Mouse (Mus musculus) hindbrain, embryonic 16.5 days (tissue): ENCODE data around the gene Mgat4b. TPM values are rescaled to one million over a fixed set of nuclear protein-coding genes. Genes with fewer than 3 reads are reported as not detected.

ENCODE experiments used
- ATAC-seq: fragments of 200-750 bp; cut with Nextera tagmentation; 2 replicates; pipeline ENCODE4 v1.8.0; 2017; ENCODE audit warnings: moderate TSS enrichment, moderate library complexity
- H3K27ac ChIP-seq: fragments of 300-500 bp; sonication (generic); 2 replicates; pipeline ENCODE4 v1.5.1; 2014; ENCODE audit warnings: low read depth, mild to moderate bottlenecking, control low read depth, low read length, moderate library complexity
- H3K27me3 ChIP-seq: fragments of 300-500 bp; sonication (generic); replicated peaks from 2 replicates; pipeline ENCODE4 v1.6.1; 2014; ENCODE audit warnings: low read length; ENCODE audit not compliant: control insufficient read depth, insufficient read depth
- H3K36me3 ChIP-seq: fragments of 300-500 bp; sonication (generic); 2 replicates; pipeline ENCODE4 v1.6.1; 2014; ENCODE audit warnings: mild to moderate bottlenecking, low read length, moderate library complexity, mixed read lengths; ENCODE audit not compliant: control insufficient read depth, insufficient read depth
- H3K4me1 ChIP-seq: fragments of 300-500 bp; sonication (generic); 2 replicates; pipeline ENCODE4 v1.6.1; 2014; ENCODE audit warnings: low read depth, low read length; ENCODE audit not compliant: control insufficient read depth, insufficient read depth
- H3K4me2 ChIP-seq: fragments of 300-500 bp; sonication (generic); 2 replicates; pipeline ENCODE4 v1.6.1; 2014; ENCODE audit warnings: mild to moderate bottlenecking, low read length, control low read depth, moderate library complexity
- H3K4me3 ChIP-seq: fragments of 300-500 bp; sonication (generic); 2 replicates; pipeline ENCODE4 v1.5.1; 2014; ENCODE audit warnings: mild to moderate bottlenecking, low read length, control low read depth, moderate library complexity
- H3K9ac ChIP-seq: fragments of 300-500 bp; sonication (generic); 2 replicates; pipeline ENCODE4 v1.6.1; 2014; ENCODE audit warnings: low read depth, mild to moderate bottlenecking, control low read depth, low read length, moderate library complexity
- H3K9me3 ChIP-seq: fragments of 300-500 bp; sonication (generic); 2 replicates; pipeline ENCODE4 v1.6.1; 2014; ENCODE audit warnings: mild to moderate bottlenecking, low read length, moderate library complexity; ENCODE audit not compliant: control insufficient read depth
- WGBS: fragments of 180-500 bp; shearing (Covaris S2); extraction: QIAGEN DNeasy Blood & Tissue Kit; methylation state at CpG from one replicate; pipeline ENCODE4 v1.1.7; 2014; 5-methylcytosine and 5-hydroxymethylcytosine counted together
- polyA plus RNA-seq: library from polyadenylated mRNA; unstranded; fragments of >200 nt; fragmentation: Nextera tagmentation; extraction: Ambion mirVana; gene quantifications from 2 replicates; pipeline ENCODE4 v1.2.1, GENCODE M21; 2015

Mgat4b gene
- polyA plus RNA-seq, 1 experiment from 2014 or later: 15.6 TPM

- no peaks in the 10 kb centered on the region for H3K9me3 ChIP-seq
- no peak overlapping the region for H3K4me3 ChIP-seq
- H3K4me1 ChIP-seq: peaks cover under 1% of the 10 kb centered on the region
- no peak overlapping the region for H3K4me2 ChIP-seq
- H3K27ac ChIP-seq: no peak overlapping the region
- no peaks in the 10 kb centered on the region for H3K27me3 ChIP-seq
- 0 out of 2 replicates have a peak overlapping the region, but pooled peaks have one; percentile 2 for H3K9ac ChIP-seq
- 53% methylated on average over 4 of the region's 4 CpGs for whole genome bisulfite sequencing
- H3K36me3 ChIP-seq: no peaks in the 10 kb centered on the region
- ATAC-seq: peak; percentile 12; the same call in 1 of the 2 replicates
Measured at GRCm38 (mm10) chr11:50217811-50218210, 7.1 kb downstream of the Mgat4b start.

- ATAC-seq: no peak
- no peak overlapping the region for H3K4me2 ChIP-seq
- no peaks in the 10 kb centered on the region for H3K36me3 ChIP-seq
- peaks cover 12% of the 10 kb centered on the region for H3K4me1 ChIP-seq
- no peak overlapping the region for H3K27ac ChIP-seq
- 50% methylated on average over 2 of the region's 2 CpGs for WGBS
- H3K9me3 ChIP-seq: no peaks in the 10 kb centered on the region
- H3K9ac ChIP-seq: no peak overlapping the region
- H3K4me3 ChIP-seq: no peak overlapping the region
- no peaks in the 10 kb centered on the region for H3K27me3 ChIP-seq
Measured at GRCm38 (mm10) chr11:50219833-50220232, 9.1 kb downstream of the Mgat4b start.

DNA sequence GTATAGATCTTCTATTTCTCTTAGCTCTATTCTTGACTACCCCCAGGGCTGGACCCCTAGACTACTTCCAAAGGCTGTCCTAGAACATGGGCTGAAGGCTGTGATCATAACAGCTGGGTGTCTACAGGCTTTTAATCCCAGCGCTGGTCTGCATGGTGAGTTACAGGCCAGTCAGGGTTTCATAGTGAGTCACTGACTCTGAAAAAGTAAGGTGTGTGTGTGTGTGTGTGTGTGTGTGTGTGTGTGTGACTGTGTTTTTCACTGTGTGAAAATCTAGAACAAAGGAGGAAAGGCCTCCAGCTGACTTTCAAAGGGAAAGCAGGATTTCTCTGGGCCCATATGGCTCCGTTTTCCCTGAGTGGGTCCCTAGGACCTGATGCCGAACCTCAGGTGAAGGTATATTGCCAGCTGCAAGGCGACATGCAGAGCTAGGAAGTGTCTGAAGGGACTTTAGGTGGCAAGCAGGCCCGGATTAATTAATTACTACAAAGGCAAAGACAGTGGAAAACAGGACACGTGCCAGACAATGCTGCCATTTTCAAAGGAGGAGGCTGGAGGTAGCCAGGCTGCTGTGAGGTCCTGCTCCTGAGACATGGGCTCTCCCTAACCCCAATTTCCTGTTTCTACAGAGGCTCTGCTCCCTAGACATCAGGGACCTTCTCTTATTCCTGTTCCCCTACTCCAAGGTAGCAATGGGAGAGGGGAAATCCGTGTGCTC, 12.0 kb downstream of the Mgat4b start:
- Histone ChIP-seq H3K4me1 (peaks cover 30% of the 10 kb centered on the region), H3K27me3 (no peaks in the 10 kb centered on the region), H3K4me2 (peak overlapping the region; percentile 93), H3K9me3 (no peaks in the 10 kb centered on the region), H3K4me3 (no peak overlapping the region), H3K9ac (peak overlapping the region; percentile 17; the same call in 1 of the 2 replicates), H3K36me3 (no peaks in the 10 kb centered on the region), H3K27ac (no peak overlapping the region; the same call in 1 of the 2 replicates)
- ATAC-seq: no peak
- 35% methylated on average over 7 of the region's 7 CpGs for WGBS

GRCm38 (mm10) chr11:50223783-50224662, 13.3 kb downstream of the Mgat4b start:
- Histone ChIP-seq H3K4me1 (peaks cover 41% of the 10 kb centered on the region), H3K27me3 (no peaks in the 10 kb centered on the region), H3K36me3 (no peaks in the 10 kb centered on the region), H3K4me2 (peak overlapping the region; percentile 93), H3K9me3 (no peaks in the 10 kb centered on the region), H3K27ac (peak overlapping the region; percentile 94), H3K9ac (peak overlapping the region; percentile 98), H3K4me3 (peak overlapping the region; percentile 91)
- WGBS: 3% methylated on average over 17 of the region's 17 CpGs
- ATAC-seq: peak; percentile 16

GRCm38 (mm10) chr11:50224671-50225530, 14.2 kb downstream of the Mgat4b start:
- H3K27ac ChIP-seq: peak overlapping the region; percentile 94
- under 1% methylated on average over 64 of the region's 70 CpGs for WGBS
- no peaks in the 10 kb centered on the region for H3K9me3 ChIP-seq
- H3K4me3 ChIP-seq: peak overlapping the region; percentile 91
- H3K36me3 ChIP-seq: no peaks in the 10 kb centered on the region
- ATAC-seq: peak; percentile 80
- peaks cover 48% of the 10 kb centered on the region for H3K4me1 ChIP-seq
- peak overlapping the region; percentile 98 for H3K9ac ChIP-seq
- no peaks in the 10 kb centered on the region for H3K27me3 ChIP-seq
- H3K4me2 ChIP-seq: peak overlapping the region; percentile 93

GRCm38 (mm10) chr11:50225611-50226378, 15.1 kb downstream of the Mgat4b start:
- no peaks in the 10 kb centered on the region for H3K27me3 ChIP-seq
- peak overlapping the region; percentile 93 for H3K4me2 ChIP-seq
- H3K4me3 ChIP-seq: peak overlapping the region; percentile 91
- H3K36me3 ChIP-seq: 0 out of 2 replicates have a peak, but pooled peaks cover 1% of the 10 kb centered on the region
- ATAC-seq: peak; percentile 32
- no peaks in the 10 kb centered on the region for H3K9me3 ChIP-seq
- peak overlapping the region; percentile 98 for H3K9ac ChIP-seq
- peaks cover 49% of the 10 kb centered on the region for H3K4me1 ChIP-seq
- peak overlapping the region; percentile 94 for H3K27ac ChIP-seq
- 5% methylated on average over 27 of the region's 34 CpGs for WGBS

DNA sequence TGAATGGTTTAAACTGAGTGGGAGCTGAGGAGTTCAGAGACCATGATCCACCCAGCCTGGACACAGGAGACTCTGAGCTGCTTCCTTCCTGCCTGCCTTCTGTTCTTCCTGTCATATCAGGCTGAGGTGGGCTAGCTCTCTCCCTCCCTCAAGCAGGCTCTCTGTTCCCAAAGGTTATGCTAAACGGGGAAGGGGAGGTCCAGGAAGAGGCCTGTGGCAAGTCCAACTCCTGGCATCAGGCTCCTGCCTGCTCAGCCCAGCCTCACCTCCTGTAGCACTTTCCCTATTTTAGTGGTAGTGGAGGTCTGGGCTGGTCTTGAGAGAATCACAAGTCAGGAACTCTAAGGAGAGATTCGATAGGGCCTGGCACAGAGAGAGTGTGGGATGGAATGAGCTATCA, 15.7 kb downstream of the Mgat4b start:
- Histone ChIP-seq H3K9ac (peak overlapping the region; percentile 98), H3K9me3 (no peaks in the 10 kb centered on the region), H3K4me1 (peaks cover 52% of the 10 kb centered on the region), H3K4me3 (peak overlapping the region; percentile 91), H3K4me2 (peak overlapping the region; percentile 93), H3K27me3 (no peaks in the 10 kb centered on the region), H3K27ac (peak overlapping the region; percentile 94; the same call in 1 of the 2 replicates), H3K36me3 (peaks cover 3% of the 10 kb centered on the region; the same call in 1 of the 2 replicates)
- no peak for ATAC-seq
- 41% methylated on average over 2 of the region's 2 CpGs for WGBS

DNA sequence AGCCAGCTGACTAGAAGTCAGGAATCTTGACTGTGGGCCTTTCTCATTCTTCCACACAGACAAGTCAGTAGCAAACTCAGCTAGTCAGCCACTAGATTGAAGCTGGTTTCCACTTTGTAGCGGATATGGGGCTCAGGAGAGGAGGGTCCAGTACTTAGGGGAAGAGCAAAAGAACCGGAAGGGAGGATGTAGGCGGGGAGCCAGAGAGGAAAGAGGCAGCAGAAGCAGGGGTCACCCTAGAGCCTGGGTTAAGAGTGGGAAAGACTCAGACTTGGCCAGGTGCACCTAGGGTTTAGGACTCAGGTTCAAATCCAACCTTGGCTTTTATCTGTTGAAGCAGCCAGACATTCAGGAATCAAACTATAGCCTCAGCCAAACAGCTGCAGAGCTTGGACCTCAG, 16.5 kb downstream of the Mgat4b start:
- Histone ChIP-seq H3K4me2 (peak overlapping the region; percentile 93), H3K9ac (0 out of 2 replicates have a peak overlapping the region, but pooled peaks have one; percentile 9), H3K36me3 (peaks cover 5% of the 10 kb centered on the region), H3K4me3 (no peak overlapping the region), H3K4me1 (peaks cover 52% of the 10 kb centered on the region), H3K27ac (no peak overlapping the region), H3K27me3 (no peaks in the 10 kb centered on the region), H3K9me3 (no peaks in the 10 kb centered on the region)
- no peak for ATAC-seq
- WGBS: 81% methylated on average over 3 of the region's 3 CpGs
